Mouse (Mus musculus) cerebellum, postnatal 36 days (tissue): ENCODE data around the gene Wnk2.
A peak's percentile ranks its signal among the peaks of the same experiment; 100 is the strongest.

ENCODE experiments used
- DNase-seq, 2 experiments: peaks; one replicate each; pipeline ENCODE4 v3.0.0; 2021 to 2022; ENCODE audit warnings: mixed read lengths in 2 of 2

Gene Wnk2

GRCm38 (mm10) chr13:49175509-49175908 lies 27.7 kb upstream of the Wnk2 start:
- no peak for DNase-seq

GRCm38 (mm10) chr13:49172971-49173596 lies 25.3 kb upstream of the Wnk2 start:
- peak; percentile 93 to 97 for DNase-seq

GRCm38 (mm10) chr13:49172335-49172734 lies 24.5 kb upstream of the Wnk2 start:
- DNase-seq: peak; percentile 79 to 80

- no peak for DNase-seq
Observed at GRCm38 (mm10) chr13:49171729-49172128, 23.9 kb upstream of the Wnk2 start.

GRCm38 (mm10) chr13:49170623-49171022 lies 22.8 kb upstream of the Wnk2 start:
- DNase-seq: no peak

- DNase-seq: peak; percentile 97 to 99
Observed at GRCm38 (mm10) chr13:49169448-49170207, 21.8 kb upstream of the Wnk2 start.

- no peak for DNase-seq
Observed at GRCm38 (mm10) chr13:49167081-49167480, 19.3 kb upstream of the Wnk2 start.

- no peak for DNase-seq
Observed at GRCm38 (mm10) chr13:49163645-49164044, 15.8 kb upstream of the Wnk2 start.

- DNase-seq: no peak
Observed at GRCm38 (mm10) chr13:49162722-49163121, 14.9 kb upstream of the Wnk2 start.

- no peak for DNase-seq
Observed at GRCm38 (mm10) chr13:49161236-49161635, 13.4 kb upstream of the Wnk2 start.

GRCm38 (mm10) chr13:49158040-49158713 lies 10.4 kb upstream of the Wnk2 start:
- DNase-seq: no peak

GRCm38 (mm10) chr13:49156645-49157044 lies 8.8 kb upstream of the Wnk2 start:
- no peak for DNase-seq

- no peak for DNase-seq
Observed at GRCm38 (mm10) chr13:49154621-49155020, 6.8 kb upstream of the Wnk2 start.

GRCm38 (mm10) chr13:49154028-49154427 lies 6.2 kb upstream of the Wnk2 start:
- no peak for DNase-seq

GRCm38 (mm10) chr13:49148687-49149086 lies 873 bp upstream of the Wnk2 start:
- DNase-seq: no peak

GRCm38 (mm10) chr13:49147007-49147857 lies 582 bp downstream of the Wnk2 start:
- peak; percentile 61 to 70 for DNase-seq

- DNase-seq: peak in 1 of 2 experiments; percentile 37
Observed at GRCm38 (mm10) chr13:49146698-49147006, 1.2 kb downstream of the Wnk2 start.

GRCm38 (mm10) chr13:49146040-49146697 lies 1.6 kb downstream of the Wnk2 start:
- DNase-seq: no peak

GRCm38 (mm10) chr13:49145396-49145795 lies 2.4 kb downstream of the Wnk2 start:
- peak; percentile 52 to 55 for DNase-seq

- peak; percentile 76 for DNase-seq
Observed at GRCm38 (mm10) chr13:49144451-49144850, 3.4 kb downstream of the Wnk2 start.

- DNase-seq: no peak
Observed at GRCm38 (mm10) chr13:49143323-49143722, 4.5 kb downstream of the Wnk2 start.

GRCm38 (mm10) chr13:49142396-49142795 lies 5.4 kb downstream of the Wnk2 start:
- no peak for DNase-seq
